Mouse (Mus musculus): Measurements from ENCODE around the gene Trappc10. TPM values are rescaled to one million over a fixed set of nuclear protein-coding genes. Genes with fewer than 3 reads are reported as not detected.
A peak's percentile ranks its signal among the peaks of the same experiment; 100 is the strongest.

The Trappc10 gene
- polyA plus RNA-seq, 1 experiment: 41.8 TPM

DNA sequence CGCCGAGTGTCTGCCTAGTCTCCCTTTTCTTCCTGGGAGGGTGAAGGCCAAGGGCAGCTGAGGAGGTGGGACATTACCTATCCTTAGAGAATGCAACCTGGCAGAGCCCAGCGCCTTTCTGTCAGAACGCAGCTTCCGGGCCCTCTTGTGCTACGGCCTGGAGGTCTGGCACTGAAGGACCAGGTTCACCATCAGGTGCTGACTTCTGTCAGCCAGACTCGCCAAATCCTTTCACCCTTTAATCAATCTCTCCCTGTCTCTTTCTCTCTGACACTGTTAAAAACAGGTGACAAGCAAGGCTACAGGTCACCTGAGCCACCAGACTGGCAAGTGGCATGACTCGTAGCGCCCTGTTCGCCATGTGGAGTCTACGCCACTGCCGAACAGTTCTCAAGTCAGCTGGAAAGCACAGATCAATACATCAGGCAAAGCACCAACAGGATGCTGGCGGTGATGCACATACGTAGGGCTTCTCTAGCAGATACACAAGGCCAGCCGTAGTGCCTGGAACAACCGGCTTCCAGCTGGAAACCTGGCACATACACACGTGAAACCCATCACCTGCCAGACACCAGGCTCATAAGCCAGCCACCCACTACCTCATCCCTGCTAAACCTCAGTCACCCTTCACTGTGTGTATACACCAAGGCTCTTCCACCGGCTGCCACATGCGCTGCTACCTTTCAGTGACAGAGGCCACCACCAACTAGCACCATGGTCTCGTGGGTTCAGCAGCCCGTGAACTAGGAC lies 79.0 kb downstream of the Trappc10 start:
- Histone ChIP-seq H3K27ac (ENCODE audit: insufficient read depth, low read length) (no peak overlapping the region), H3K4me1 (ENCODE audit: control insufficient read depth, insufficient read depth, insufficient read length) (peaks cover 20% of the 10 kb centered on the region; the same call in 1 of the 2 replicates), H3K4me3 (ENCODE audit: extremely low read depth, insufficient read depth, insufficient read length) (no peak overlapping the region), H3K27me3 (ENCODE audit: control insufficient read depth, insufficient read depth, low read length) (no peaks in the 10 kb centered on the region), H3K36me3 (ENCODE audit: control insufficient read depth, insufficient read depth, low read length) (peaks cover 13% of the 10 kb centered on the region)
- no peak for TF ChIP-seq CTCF (IDR thresholded peaks at IDR 0.05; ENCODE audit: extremely low read depth, insufficient read depth, insufficient read length, insufficient replicate concordance)
- no peak for TF ChIP-seq POLR2A (IDR thresholded peaks at IDR 0.05; ENCODE audit: low read depth, low read length)
- DNase-seq (ENCODE audit: low read depth in 1 of 2, low spot score in 2 of 2): no peak
- 93% methylated on average over 21 of the region's 21 CpGs for WGBS

DNA sequence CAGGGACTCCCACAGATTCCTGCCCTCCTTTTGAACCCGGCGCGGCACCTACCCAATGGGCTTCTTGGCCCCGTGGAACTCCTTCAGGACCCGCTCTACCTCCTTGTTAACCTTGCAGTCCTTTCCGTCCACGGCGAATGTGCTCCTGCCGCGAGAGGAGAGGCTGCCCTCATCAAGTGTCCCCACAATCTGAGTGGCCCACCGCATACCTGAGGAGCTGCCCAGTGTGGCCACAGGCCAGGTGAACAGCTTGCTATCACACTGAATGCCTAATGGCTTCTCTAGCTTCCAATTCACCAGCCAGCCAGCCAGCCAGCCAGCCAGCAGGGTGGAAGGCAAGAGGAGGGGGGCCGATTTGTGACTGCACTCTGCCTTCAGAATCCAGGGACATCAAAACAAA lies 79.7 kb downstream of the Trappc10 start:
- 94% methylated on average over 12 of the region's 12 CpGs for WGBS
- no peak for DNase-seq (ENCODE audit: low read depth in 1 of 2, low spot score in 2 of 2)
- peaks cover 13% of the 10 kb centered on the region for H3K36me3 ChIP-seq (ENCODE audit: control insufficient read depth, insufficient read depth, low read length)
- TF ChIP-seq CTCF (IDR thresholded peaks at IDR 0.05; ENCODE audit: extremely low read depth, insufficient read depth, insufficient read length, insufficient replicate concordance) (no peak), POLR2A (IDR thresholded peaks at IDR 0.05; ENCODE audit: low read depth, low read length) (no peak)
- peaks cover 21% of the 10 kb centered on the region; the same call in 1 of the 2 replicates for H3K4me1 ChIP-seq (ENCODE audit: control insufficient read depth, insufficient read depth, insufficient read length)
- no peak overlapping the region for H3K4me3 ChIP-seq (ENCODE audit: extremely low read depth, insufficient read depth, insufficient read length)
- no peaks in the 10 kb centered on the region for H3K27me3 ChIP-seq (ENCODE audit: control insufficient read depth, insufficient read depth, low read length)
- H3K27ac ChIP-seq (ENCODE audit: insufficient read depth, low read length): no peak overlapping the region

DNA sequence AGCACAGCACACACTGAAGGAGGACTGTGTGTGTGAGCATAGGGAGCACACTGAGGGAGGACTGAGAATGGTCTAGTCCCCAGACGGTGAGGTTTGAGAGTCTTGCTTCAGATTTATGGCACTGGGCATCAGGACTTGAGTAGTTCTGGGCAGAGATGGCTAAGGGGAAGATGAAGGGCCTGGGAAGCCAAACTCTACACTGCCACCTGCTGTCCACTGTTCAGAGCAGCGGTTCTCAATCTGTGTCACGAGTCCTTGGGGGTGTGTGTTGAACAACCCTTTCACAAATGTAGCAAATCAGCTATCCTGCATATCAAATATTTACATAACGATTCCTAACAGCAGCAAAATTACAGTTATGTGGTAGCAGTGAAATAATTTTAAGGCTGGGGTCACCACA lies 80.5 kb downstream of the Trappc10 start:
- 17% methylated on average over 4 of the region's 4 CpGs for WGBS
- H3K36me3 ChIP-seq (ENCODE audit: control insufficient read depth, insufficient read depth, low read length): peaks cover 13% of the 10 kb centered on the region
- H3K4me3 ChIP-seq (ENCODE audit: extremely low read depth, insufficient read depth, insufficient read length): no peak overlapping the region
- no peaks in the 10 kb centered on the region for H3K27me3 ChIP-seq (ENCODE audit: control insufficient read depth, insufficient read depth, low read length)
- peak in 1 of 2 experiments; percentile 73 for DNase-seq (ENCODE audit: low read depth in 1 of 2, low spot score in 2 of 2)
- TF ChIP-seq POLR2A (IDR thresholded peaks at IDR 0.05; ENCODE audit: low read depth, low read length) (no peak), CTCF (IDR thresholded peaks at IDR 0.05; ENCODE audit: extremely low read depth, insufficient read depth, insufficient read length, insufficient replicate concordance) (peak; percentile 82)
- H3K27ac ChIP-seq (ENCODE audit: insufficient read depth, low read length): no peak overlapping the region
- H3K4me1 ChIP-seq (ENCODE audit: control insufficient read depth, insufficient read depth, insufficient read length): peaks cover 21% of the 10 kb centered on the region; the same call in 1 of the 2 replicates

DNA sequence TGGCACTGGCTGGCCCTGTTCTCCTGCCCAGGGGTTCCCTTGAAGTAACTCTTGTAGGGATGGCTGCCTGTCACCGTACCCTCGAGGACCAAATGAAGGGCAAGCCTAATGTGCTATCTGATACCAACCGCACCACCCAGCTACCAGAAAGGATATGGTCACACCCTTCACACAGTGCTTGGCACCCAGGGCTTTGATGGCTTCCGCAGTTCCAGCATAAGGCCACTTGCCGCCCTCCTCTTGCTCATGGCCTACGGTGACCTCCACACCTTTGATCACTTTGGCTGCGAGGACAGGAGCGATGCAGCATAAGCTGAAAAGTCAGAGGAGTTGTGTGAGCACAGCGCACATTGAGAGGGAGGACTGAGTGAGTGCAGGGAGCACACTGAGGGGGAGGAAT lies 81.2 kb downstream of the Trappc10 start:
- Histone ChIP-seq H3K36me3 (ENCODE audit: control insufficient read depth, insufficient read depth, low read length) (peaks cover 13% of the 10 kb centered on the region), H3K27ac (ENCODE audit: insufficient read depth, low read length) (no peak overlapping the region), H3K4me1 (ENCODE audit: control insufficient read depth, insufficient read depth, insufficient read length) (peaks cover 22% of the 10 kb centered on the region; the same call in 1 of the 2 replicates), H3K4me3 (ENCODE audit: extremely low read depth, insufficient read depth, insufficient read length) (no peak overlapping the region), H3K27me3 (ENCODE audit: control insufficient read depth, insufficient read depth, low read length) (no peaks in the 10 kb centered on the region)
- WGBS: 92% methylated on average over 9 of the region's 9 CpGs
- TF ChIP-seq CTCF (IDR thresholded peaks at IDR 0.05; ENCODE audit: extremely low read depth, insufficient read depth, insufficient read length, insufficient replicate concordance) (no peak), POLR2A (IDR thresholded peaks at IDR 0.05; ENCODE audit: low read depth, low read length) (no peak)
- no peak for DNase-seq (ENCODE audit: low read depth in 1 of 2, low spot score in 2 of 2)

DNA sequence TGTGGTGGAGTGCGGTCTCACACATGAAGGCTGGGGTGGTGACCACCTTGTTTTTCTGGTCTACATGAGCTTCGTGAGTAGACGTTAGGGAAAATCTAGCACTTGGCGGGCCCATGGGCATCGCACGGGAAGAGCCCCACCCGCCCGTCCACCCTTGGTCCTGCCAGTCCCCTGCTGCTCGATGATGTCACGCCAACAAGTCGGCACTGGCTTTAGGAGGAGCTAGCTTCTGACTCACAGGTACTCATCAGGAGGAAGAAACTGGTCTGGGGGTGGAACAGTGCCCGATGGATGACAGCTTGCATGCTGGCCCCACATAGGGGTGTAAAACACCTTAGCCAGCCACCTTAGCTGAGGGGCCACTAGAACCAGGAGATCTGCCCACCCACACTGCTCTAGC lies 81.8 kb downstream of the Trappc10 start:
- peaks cover 26% of the 10 kb centered on the region; the same call in 1 of the 2 replicates for H3K4me1 ChIP-seq (ENCODE audit: control insufficient read depth, insufficient read depth, insufficient read length)
- WGBS: 95% methylated on average over 12 of the region's 12 CpGs
- DNase-seq (ENCODE audit: low read depth in 1 of 2, low spot score in 2 of 2): no peak

DNA sequence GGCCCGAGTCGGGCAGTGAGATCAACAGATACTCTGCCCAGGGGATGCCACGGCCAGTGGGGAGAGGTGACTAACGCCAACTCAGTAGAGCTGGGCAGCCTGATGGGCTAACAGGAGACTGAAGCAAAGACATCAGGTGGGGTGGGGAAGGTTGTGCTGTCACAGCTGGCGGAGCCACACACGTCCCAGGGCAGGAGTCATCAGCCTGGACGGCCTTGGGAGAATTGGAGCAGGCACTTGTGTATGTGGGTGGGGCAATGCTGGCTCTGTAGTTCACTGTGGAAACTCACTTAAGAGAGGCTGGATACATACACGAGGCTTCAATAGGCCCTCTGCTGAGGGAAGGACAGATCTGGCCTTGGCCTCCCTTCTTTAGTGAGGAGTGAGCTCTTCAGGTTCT lies 83.3 kb downstream of the Trappc10 start:
- H3K36me3 ChIP-seq (ENCODE audit: control insufficient read depth, insufficient read depth, low read length): peaks cover 9% of the 10 kb centered on the region
- no peak for TF ChIP-seq POLR2A (IDR thresholded peaks at IDR 0.05; ENCODE audit: low read depth, low read length)
- TF ChIP-seq CTCF (IDR thresholded peaks at IDR 0.05; ENCODE audit: extremely low read depth, insufficient read depth, insufficient read length, insufficient replicate concordance): no peak
- DNase-seq (ENCODE audit: low read depth in 1 of 2, low spot score in 2 of 2): no peak
- peak overlapping the region; percentile 79 for H3K27ac ChIP-seq (ENCODE audit: insufficient read depth, low read length)
- no peaks in the 10 kb centered on the region for H3K27me3 ChIP-seq (ENCODE audit: control insufficient read depth, insufficient read depth, low read length)
- peaks cover 30% of the 10 kb centered on the region; the same call in 1 of the 2 replicates for H3K4me1 ChIP-seq (ENCODE audit: control insufficient read depth, insufficient read depth, insufficient read length)
- 50% methylated on average over 8 of the region's 8 CpGs for WGBS
- H3K4me3 ChIP-seq (ENCODE audit: extremely low read depth, insufficient read depth, insufficient read length): no peak overlapping the region

More for the DNA sequence above, 81.8 kb downstream of the Trappc10 start:
- TF ChIP-seq POLR2A (IDR thresholded peaks at IDR 0.05; ENCODE audit: low read depth, low read length) (no peak), CTCF (IDR thresholded peaks at IDR 0.05; ENCODE audit: extremely low read depth, insufficient read depth, insufficient read length, insufficient replicate concordance) (no peak)
- Histone ChIP-seq H3K36me3 (ENCODE audit: control insufficient read depth, insufficient read depth, low read length) (peaks cover 13% of the 10 kb centered on the region), H3K27ac (ENCODE audit: insufficient read depth, low read length) (no peak overlapping the region), H3K27me3 (ENCODE audit: control insufficient read depth, insufficient read depth, low read length) (no peaks in the 10 kb centered on the region), H3K4me3 (ENCODE audit: extremely low read depth, insufficient read depth, insufficient read length) (no peak overlapping the region)

Measured in spleen, adult 2 months (tissue).